Mouse (Mus musculus): ENCODE measurements at regions not wholly inside any gene's neighbourhood (a gene's known extent, or its start where the extent isn't known, plus 50 kb on each side); places are given as distances from the start of the nearest gene placed in this dataset.
A peak's percentile ranks its signal among the peaks of the same experiment; 100 is the strongest.

DNA sequence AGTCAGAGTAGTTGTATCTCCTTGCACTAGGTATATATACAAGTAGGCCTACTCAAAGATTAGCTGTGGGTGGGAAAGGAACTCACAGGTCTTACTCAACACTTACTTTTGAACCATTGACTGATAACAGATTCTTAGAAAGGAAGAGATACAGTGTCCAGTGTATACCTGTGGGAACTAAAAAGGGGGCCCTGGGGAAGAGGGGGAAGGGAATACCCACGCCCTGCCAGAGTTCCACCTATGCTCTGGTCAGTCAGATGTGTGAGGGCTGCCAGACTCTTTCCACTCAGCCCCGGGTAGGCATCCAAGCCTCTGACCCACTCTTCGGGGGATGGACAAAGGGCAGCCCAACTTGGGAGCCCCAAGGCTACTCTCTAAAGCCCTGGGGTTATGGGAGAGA is 387.9 kb upstream of the Cdh11 start:
- H3K27me3 ChIP-seq (replicated peaks; ENCODE audit: control insufficient read depth, insufficient read depth, low read length): no peaks in the 10 kb centered on the region
- H3K27ac ChIP-seq (ENCODE audit: low read depth, low read length): no peak overlapping the region
- H3K36me3 ChIP-seq (ENCODE audit: control insufficient read depth, insufficient read depth, low read length): no peaks in the 10 kb centered on the region
- no peak for ATAC-seq
- WGBS: 86% methylated on average over 3 of the region's 3 CpGs
- H3K9ac ChIP-seq (ENCODE audit: low read depth, low read length): no peak overlapping the region
- no peak overlapping the region for H3K4me2 ChIP-seq (ENCODE audit: low read length)
- no peak overlapping the region for H3K4me3 ChIP-seq (ENCODE audit: low read length)
- no peaks in the 10 kb centered on the region for H3K4me1 ChIP-seq (ENCODE audit: control insufficient read depth, insufficient read depth, low read depth, low read length)
- H3K9me3 ChIP-seq (ENCODE audit: control insufficient read depth, low read length): no peaks in the 10 kb centered on the region

DNA sequence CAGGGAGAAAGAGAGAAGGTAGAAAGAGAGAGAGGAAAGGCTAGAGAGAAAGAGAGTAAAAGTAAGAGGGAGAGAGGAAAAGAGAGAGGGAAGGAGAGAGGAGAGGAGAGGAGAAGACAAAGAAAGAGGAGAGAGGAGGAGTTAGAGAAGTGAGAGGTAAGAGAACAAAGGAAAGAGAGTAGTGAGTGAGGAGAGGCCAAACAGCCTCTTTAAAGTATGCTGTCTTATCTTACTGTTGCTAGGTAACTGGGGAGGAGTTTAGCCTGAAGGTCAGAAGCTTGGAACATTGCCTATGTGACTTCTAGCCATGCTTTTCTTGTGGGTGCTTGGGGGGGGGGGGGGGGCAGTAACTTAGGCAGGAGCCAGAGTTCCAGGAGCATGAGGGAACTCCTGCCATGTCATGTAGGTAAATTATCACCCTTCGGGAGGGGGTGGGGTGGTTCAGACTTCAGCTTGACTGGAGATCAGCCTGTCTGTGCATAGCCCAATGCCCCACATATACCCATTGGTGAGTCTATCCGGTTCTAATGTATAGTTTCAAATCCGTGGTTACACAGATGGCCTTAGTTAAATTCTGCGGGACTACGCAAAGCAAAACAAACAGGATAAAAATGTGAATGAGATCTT is 388.5 kb upstream of the Cdh11 start:
- Histone ChIP-seq H3K9me3 (ENCODE audit: control insufficient read depth, low read length) (no peaks in the 10 kb centered on the region), H3K9ac (ENCODE audit: low read depth, low read length) (no peak overlapping the region), H3K27me3 (replicated peaks; ENCODE audit: control insufficient read depth, insufficient read depth, low read length) (no peaks in the 10 kb centered on the region), H3K4me3 (ENCODE audit: low read length) (no peak overlapping the region), H3K4me1 (ENCODE audit: control insufficient read depth, insufficient read depth, low read depth, low read length) (no peaks in the 10 kb centered on the region), H3K27ac (ENCODE audit: low read depth, low read length) (no peak overlapping the region), H3K4me2 (ENCODE audit: low read length) (no peak overlapping the region), H3K36me3 (ENCODE audit: control insufficient read depth, insufficient read depth, low read length) (no peaks in the 10 kb centered on the region)
- 76% methylated on average over 5 of the region's 5 CpGs for WGBS
- no peak for ATAC-seq

DNA sequence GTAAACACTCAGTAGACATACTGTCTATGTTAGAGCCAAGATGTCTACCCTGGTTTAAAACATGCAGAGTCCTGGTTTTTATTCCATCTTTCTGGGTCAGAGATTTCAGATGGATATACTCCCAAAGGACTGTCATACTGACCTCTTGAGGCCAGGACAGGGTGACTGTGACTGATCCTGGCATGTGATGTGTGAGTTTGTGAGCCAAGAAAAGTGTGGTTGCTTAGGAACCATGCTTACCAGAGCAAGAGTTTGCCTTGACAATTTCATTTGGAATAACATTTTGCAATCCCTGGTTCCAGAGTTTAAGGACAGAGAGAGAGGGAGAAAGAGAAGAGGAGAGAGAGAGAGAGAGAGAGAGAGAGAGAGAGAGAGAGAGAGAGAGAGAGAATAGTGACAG is 395.2 kb upstream of the Cdh11 start:
- H3K4me3 ChIP-seq (ENCODE audit: low read length): no peak overlapping the region
- ATAC-seq: no peak
- no peak overlapping the region for H3K27ac ChIP-seq (ENCODE audit: low read depth, low read length)

DNA sequence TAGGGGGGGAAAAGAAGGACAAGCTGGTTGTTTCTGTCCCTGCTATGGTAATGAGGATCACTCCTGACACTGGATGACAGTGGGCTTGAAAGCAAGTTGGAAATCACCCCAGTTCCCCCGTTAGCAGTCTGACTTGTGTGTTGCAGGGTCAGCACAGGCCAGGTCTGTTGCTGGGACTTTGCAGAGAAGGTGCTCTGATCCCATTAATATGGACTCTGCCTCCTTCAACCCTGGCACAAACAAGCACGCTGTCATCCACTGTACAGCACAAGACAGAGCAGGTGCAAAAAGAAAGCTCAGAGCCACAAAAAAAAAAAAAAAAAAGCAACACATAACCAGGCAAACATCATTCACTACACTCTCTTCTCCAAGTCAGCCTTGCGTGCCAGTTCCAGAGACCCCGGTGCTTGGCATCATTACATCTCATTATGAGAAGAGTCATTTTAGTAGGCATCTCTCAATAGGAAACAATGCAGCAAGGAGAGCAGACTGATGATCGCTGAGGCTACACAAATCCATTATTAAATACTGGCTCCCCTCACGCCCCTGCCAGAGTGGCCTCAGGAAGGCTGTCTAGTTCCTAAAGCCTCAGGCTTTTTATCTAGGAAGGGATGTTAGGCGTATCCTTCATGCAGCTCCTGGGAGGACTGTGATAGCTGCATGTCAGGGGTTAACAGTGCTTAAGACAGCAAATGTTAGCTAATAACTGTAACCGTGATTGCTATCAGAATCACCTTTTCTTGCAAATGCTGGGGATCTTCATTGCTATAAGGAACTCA is 403.5 kb upstream of the Cdh11 start:
- no peak overlapping the region for H3K9ac ChIP-seq (ENCODE audit: low read depth, low read length)
- peak; percentile 79 for ATAC-seq
- H3K27me3 ChIP-seq (replicated peaks; ENCODE audit: control insufficient read depth, insufficient read depth, low read length): no peaks in the 10 kb centered on the region
- no peaks in the 10 kb centered on the region for H3K36me3 ChIP-seq (ENCODE audit: control insufficient read depth, insufficient read depth, low read length)
- no peak overlapping the region for H3K4me2 ChIP-seq (ENCODE audit: low read length)
- peaks cover 3% of the 10 kb centered on the region for H3K4me1 ChIP-seq (ENCODE audit: control insufficient read depth, insufficient read depth, low read depth, low read length)
- 45% methylated on average over 8 of the region's 8 CpGs for WGBS
- H3K27ac ChIP-seq (ENCODE audit: low read depth, low read length): no peak overlapping the region
- H3K4me3 ChIP-seq (ENCODE audit: low read length): no peak overlapping the region
- no peaks in the 10 kb centered on the region for H3K9me3 ChIP-seq (ENCODE audit: control insufficient read depth, low read length)

More for the DNA sequence above, 395.2 kb upstream of the Cdh11 start:
- no peaks in the 10 kb centered on the region for H3K36me3 ChIP-seq (ENCODE audit: control insufficient read depth, insufficient read depth, low read length)
- no peaks in the 10 kb centered on the region for H3K9me3 ChIP-seq (ENCODE audit: control insufficient read depth, low read length)
- no peaks in the 10 kb centered on the region for H3K4me1 ChIP-seq (ENCODE audit: control insufficient read depth, insufficient read depth, low read depth, low read length)
- H3K9ac ChIP-seq (ENCODE audit: low read depth, low read length): no peak overlapping the region
- no peaks in the 10 kb centered on the region for H3K27me3 ChIP-seq (replicated peaks; ENCODE audit: control insufficient read depth, insufficient read depth, low read length)
- H3K4me2 ChIP-seq (ENCODE audit: low read length): no peak overlapping the region

DNA sequence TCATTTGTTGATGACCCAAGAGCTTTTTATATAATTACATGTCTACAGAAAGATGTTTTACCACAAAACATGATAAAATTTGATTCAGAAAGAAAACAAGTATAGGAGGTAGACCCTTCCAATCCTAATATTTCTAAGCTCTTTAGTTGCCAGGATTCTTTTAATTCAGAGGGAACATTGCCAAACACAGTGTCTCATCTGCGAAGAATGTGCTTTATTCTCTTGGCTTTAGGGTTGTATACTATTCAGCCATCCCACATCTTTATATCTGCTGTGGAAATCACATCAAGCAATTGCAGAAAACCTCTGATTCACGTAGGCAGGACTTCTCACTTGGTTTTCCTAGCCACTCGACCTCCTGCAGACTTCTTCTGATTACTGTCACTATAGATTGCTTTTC is 412.8 kb upstream of the Cdh11 start:
- Histone ChIP-seq H3K4me3 (ENCODE audit: low read length) (no peak overlapping the region), H3K4me1 (ENCODE audit: control insufficient read depth, insufficient read depth, low read depth, low read length) (no peaks in the 10 kb centered on the region), H3K27ac (ENCODE audit: low read depth, low read length) (no peak overlapping the region), H3K9me3 (ENCODE audit: control insufficient read depth, low read length) (no peaks in the 10 kb centered on the region), H3K4me2 (ENCODE audit: low read length) (no peak overlapping the region), H3K27me3 (replicated peaks; ENCODE audit: control insufficient read depth, insufficient read depth, low read length) (no peaks in the 10 kb centered on the region), H3K9ac (ENCODE audit: low read depth, low read length) (no peak overlapping the region), H3K36me3 (ENCODE audit: control insufficient read depth, insufficient read depth, low read length) (no peaks in the 10 kb centered on the region)
- WGBS: 78% methylated on average over 3 of the region's 3 CpGs
- no peak for ATAC-seq

DNA sequence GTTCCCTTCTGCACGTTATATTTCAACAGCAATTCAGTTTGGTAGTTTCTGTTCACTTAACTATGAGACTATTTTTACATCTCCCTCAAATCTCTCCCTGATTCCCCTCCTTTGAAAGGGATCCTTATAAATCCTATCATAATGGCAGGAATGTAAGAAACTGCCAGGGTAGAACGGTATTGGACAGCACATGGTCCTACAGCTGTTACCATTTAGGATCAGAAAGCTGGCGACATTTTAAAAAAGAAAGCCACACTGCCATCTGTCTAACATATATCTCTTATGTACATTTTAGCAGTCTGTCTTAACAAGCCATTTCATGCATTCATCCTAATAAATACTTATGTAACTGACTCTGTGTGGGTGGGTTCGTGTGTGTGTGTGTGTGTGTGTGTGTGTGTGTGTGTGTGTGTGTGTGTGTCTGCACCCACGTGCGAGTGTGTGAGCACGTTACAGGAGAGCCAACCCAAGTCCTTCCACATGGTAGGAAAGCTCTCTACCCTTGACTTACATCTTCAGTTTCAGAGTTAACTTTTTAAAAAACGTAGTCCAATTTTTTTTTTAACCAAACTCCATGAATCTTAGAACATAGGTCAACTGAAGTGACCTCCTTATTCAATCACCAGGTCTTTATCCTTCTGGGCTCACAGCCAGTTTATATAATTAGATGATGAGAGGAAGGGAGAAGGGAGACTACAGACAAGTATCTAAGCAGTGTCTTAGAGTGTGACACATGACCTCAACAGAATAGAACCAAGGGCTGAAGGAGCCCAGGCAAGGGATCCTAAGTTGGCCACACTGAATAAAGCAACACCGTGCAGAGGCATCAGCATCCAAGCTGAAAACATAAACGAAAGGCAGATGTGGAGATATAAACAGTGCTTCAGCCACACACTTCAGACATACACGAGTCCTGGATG is 414.5 kb upstream of the Cdh11 start:
- H3K27ac ChIP-seq (ENCODE audit: low read depth, low read length): no peak overlapping the region
- ATAC-seq: no peak
- H3K4me2 ChIP-seq (ENCODE audit: low read length): no peak overlapping the region
- no peak overlapping the region for H3K9ac ChIP-seq (ENCODE audit: low read depth, low read length)
- 68% methylated on average over 11 of the region's 11 CpGs for WGBS
- H3K4me1 ChIP-seq (ENCODE audit: control insufficient read depth, insufficient read depth, low read depth, low read length): no peaks in the 10 kb centered on the region
- H3K36me3 ChIP-seq (ENCODE audit: control insufficient read depth, insufficient read depth, low read length): no peaks in the 10 kb centered on the region
- no peaks in the 10 kb centered on the region for H3K9me3 ChIP-seq (ENCODE audit: control insufficient read depth, low read length)
- H3K4me3 ChIP-seq (ENCODE audit: low read length): no peak overlapping the region
- H3K27me3 ChIP-seq (replicated peaks; ENCODE audit: control insufficient read depth, insufficient read depth, low read length): no peaks in the 10 kb centered on the region

DNA sequence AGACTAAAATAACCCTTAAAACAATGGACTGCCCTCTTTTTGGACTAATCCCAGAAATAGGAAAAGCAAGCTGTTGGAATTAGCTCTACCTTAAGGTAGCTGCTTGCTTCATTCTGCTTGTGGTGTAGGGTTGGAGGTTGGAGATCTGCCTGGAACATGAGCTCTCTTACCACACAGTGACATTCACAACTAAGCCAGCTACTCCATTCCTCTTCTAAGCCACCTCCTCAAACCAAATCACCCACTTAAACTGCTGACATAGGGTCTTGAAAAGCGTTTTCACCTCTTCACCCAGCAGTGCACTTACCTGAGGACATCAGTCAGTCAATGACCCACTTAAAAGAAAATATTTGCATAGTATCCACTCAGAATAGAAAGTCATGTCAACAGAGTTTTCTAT is 418.3 kb upstream of the Cdh11 start:
- H3K9ac ChIP-seq (ENCODE audit: low read depth, low read length): no peak overlapping the region
- 71% methylated on average over 1 of the region's 1 CpGs for WGBS
- no peak overlapping the region for H3K27ac ChIP-seq (ENCODE audit: low read depth, low read length)
- H3K4me3 ChIP-seq (ENCODE audit: low read length): no peak overlapping the region
- no peaks in the 10 kb centered on the region for H3K9me3 ChIP-seq (ENCODE audit: control insufficient read depth, low read length)
- no peaks in the 10 kb centered on the region for H3K27me3 ChIP-seq (replicated peaks; ENCODE audit: control insufficient read depth, insufficient read depth, low read length)
- ATAC-seq: no peak
- H3K4me1 ChIP-seq (ENCODE audit: control insufficient read depth, insufficient read depth, low read depth, low read length): no peaks in the 10 kb centered on the region
- H3K36me3 ChIP-seq (ENCODE audit: control insufficient read depth, insufficient read depth, low read length): no peaks in the 10 kb centered on the region
- no peak overlapping the region for H3K4me2 ChIP-seq (ENCODE audit: low read length)

DNA sequence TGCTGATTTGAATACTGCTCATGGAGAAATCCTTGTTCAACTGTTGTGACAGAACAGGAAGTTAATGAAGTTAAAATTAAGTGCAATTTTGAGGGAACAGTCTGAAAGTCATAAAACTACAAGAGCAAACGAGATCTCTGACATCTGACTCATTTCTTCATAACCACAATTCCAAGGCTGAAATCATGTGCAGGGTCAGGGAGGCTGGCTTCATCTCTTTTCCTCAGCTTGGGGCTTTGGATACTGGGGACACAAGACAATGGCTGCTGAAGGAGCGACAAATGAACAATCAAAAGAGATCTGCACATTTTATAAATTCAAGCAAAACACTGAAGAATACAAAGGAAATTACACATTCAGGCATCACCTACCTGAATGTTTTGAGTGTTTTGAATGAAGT is 429.2 kb upstream of the Cdh11 start:
- 63% methylated on average over 2 of the region's 2 CpGs for WGBS
- Histone ChIP-seq H3K27me3 (replicated peaks; ENCODE audit: control insufficient read depth, insufficient read depth, low read length) (no peaks in the 10 kb centered on the region; the same call in 1 of the 2 replicates), H3K4me1 (ENCODE audit: control insufficient read depth, insufficient read depth, low read depth, low read length) (no peaks in the 10 kb centered on the region), H3K4me2 (ENCODE audit: low read length) (no peak overlapping the region), H3K9me3 (ENCODE audit: control insufficient read depth, low read length) (no peaks in the 10 kb centered on the region), H3K27ac (ENCODE audit: low read depth, low read length) (no peak overlapping the region), H3K36me3 (ENCODE audit: control insufficient read depth, insufficient read depth, low read length) (no peaks in the 10 kb centered on the region), H3K4me3 (ENCODE audit: low read length) (no peak overlapping the region), H3K9ac (ENCODE audit: low read depth, low read length) (no peak overlapping the region)
- no peak for ATAC-seq

All from hindbrain, embryonic 16.5 days (tissue).